Mouse (Mus musculus): Measurements from ENCODE around the gene Polr2b.

DNA sequence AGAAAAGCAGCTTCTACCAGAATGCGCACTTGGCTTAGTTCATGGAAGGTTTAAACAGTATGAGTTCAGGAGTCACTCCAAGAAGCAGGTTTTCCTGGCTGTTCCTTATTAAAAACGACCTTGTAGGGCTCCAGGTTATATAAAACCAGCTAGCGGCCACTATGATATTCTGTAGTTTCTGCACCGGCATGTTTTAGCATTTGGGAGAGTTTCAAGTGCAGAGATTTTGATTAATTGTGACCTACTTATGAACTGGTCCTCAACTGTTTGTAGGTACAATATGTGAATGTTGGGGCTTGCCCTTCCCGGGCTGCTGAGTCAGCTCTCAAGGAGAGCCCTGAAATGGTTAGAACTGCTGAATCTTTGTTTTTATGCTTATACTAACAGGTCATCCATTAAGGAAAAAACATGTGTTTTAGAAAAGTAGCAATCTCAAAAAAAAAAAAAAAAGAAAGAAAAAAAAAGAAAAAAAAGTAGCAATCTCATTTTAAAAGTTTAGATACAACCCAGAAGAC is 60.5 kb downstream of the Polr2b start:
- TF ChIP-seq CTCF (conservative IDR thresholded peaks at IDR 0.05; ENCODE audit: insufficient read depth, insufficient read length, low read depth, low read length) = no peak
- no peak for TF ChIP-seq POLR2A (IDR thresholded peaks at IDR 0.05; ENCODE audit: low read depth, low read length)

Measured in kidney, adult 2 months (tissue).